Mouse (Mus musculus) midbrain, postnatal 0 days (tissue): ENCODE results near the gene Pla2r1. TPM values are rescaled to one million over a fixed set of nuclear protein-coding genes. Genes with fewer than 3 reads are reported as not detected.

ENCODE experiments used
- ATAC-seq: fragments of 200-750 bp; cut with Nextera tagmentation; 2 replicates; pipeline ENCODE4 v1.8.0; 2017; ENCODE audit warnings: moderate number of reproducible peaks, mild to moderate bottlenecking, moderate TSS enrichment, moderate library complexity; ENCODE audit not compliant: low FRiP score
- DNase-seq: peaks from one replicate; pipeline ENCODE4 v3.0.0-alpha.2; 2015; ENCODE audit warnings: low spot score
- H3K27ac ChIP-seq: fragments of 300-500 bp; sonication (generic); 2 replicates; pipeline ENCODE4 v1.5.1; 2014; ENCODE audit warnings: low read depth, mild to moderate bottlenecking, low read length, mixed read lengths
- H3K27me3 ChIP-seq: fragments of 300-500 bp; sonication (generic); 2 replicates; pipeline ENCODE4 v1.6.1; 2014; ENCODE audit warnings: low read length, control low read depth, mixed read lengths; ENCODE audit not compliant: insufficient read depth
- H3K36me3 ChIP-seq: fragments of 300-500 bp; sonication (generic); 2 replicates; pipeline ENCODE4 v1.6.1; 2014; ENCODE audit warnings: low read length, control low read depth, mixed read lengths; ENCODE audit not compliant: insufficient read depth
- H3K4me1 ChIP-seq: fragments of 300-500 bp; sonication (generic); 2 replicates; pipeline ENCODE4 v1.6.1; 2014; ENCODE audit warnings: mild to moderate bottlenecking, control low read depth, antibody characterized with exemption, low read length, mixed read lengths; ENCODE audit not compliant: insufficient read depth
- H3K4me2 ChIP-seq: fragments of 300-500 bp; sonication (generic); 2 replicates; pipeline ENCODE4 v1.6.1; 2014; ENCODE audit warnings: low read depth, mild to moderate bottlenecking, low read length, mixed read lengths; ENCODE audit not compliant: poor library complexity, severe bottlenecking
- H3K4me3 ChIP-seq: fragments of 300-500 bp; sonication (generic); 2 replicates; pipeline ENCODE4 v1.5.1; 2014; ENCODE audit warnings: low read depth, mild to moderate bottlenecking, low read length, moderate library complexity
- H3K9ac ChIP-seq: fragments of 300-500 bp; sonication (generic); replicated peaks from 2 replicates; pipeline ENCODE4 v1.6.1; 2014; ENCODE audit warnings: mild to moderate bottlenecking, low read length, moderate library complexity, mixed read lengths; ENCODE audit not compliant: poor library complexity, severe bottlenecking
- H3K9me3 ChIP-seq: fragments of 300-500 bp; sonication (generic); 2 replicates; pipeline ENCODE4 v1.6.1; 2016; ENCODE audit warnings: low read length, control low read depth
- CTCF ChIP-seq: IDR thresholded peaks from 2 replicates; pipeline ENCODE4 v1.5.1; 2016; ENCODE audit warnings: antibody characterized with exemption, mild to moderate bottlenecking
- WGBS: fragments of 180-500 bp; shearing (Covaris S2); extraction: QIAGEN DNeasy Blood & Tissue Kit; methylation state at CpG from one replicate; pipeline ENCODE4 v1.1.7; 2014; 5-methylcytosine and 5-hydroxymethylcytosine counted together
- polyA plus RNA-seq: library from polyadenylated mRNA; unstranded; fragments of >200 nt; fragmentation: Nextera tagmentation; extraction: Ambion mirVana; gene quantifications from 2 replicates; pipeline ENCODE4 v1.2.1, GENCODE M21; 2015
- total RNA-seq: library from RNA; depleted of rRNA; stranded (reverse); fragments of >200 nt; gene quantifications from 2 replicates; pipeline ENCODE4 v1.2.3, GENCODE M21; 2014

Pla2r1 gene
- total and polyA plus RNA-seq, 2 experiments from 2014 or later: 0.16 to 0.28 TPM

GRCm38 (mm10) chr2:60541745-60542144 is 11.4 kb downstream of the Pla2r1 start:
- no peaks in the 10 kb centered on the region for H3K4me1 ChIP-seq
- TF ChIP-seq CTCF: no peak
- no peak overlapping the region for H3K4me2 ChIP-seq
- 68% methylated on average over 5 of the region's 5 CpGs for WGBS
- DNase-seq (no peak), ATAC-seq (no peak)
- H3K9me3 ChIP-seq: no peaks in the 10 kb centered on the region
- no peaks in the 10 kb centered on the region for H3K36me3 ChIP-seq
- no peak overlapping the region for H3K4me3 ChIP-seq
- no peak overlapping the region for H3K27ac ChIP-seq
- H3K27me3 ChIP-seq: no peaks in the 10 kb centered on the region
- H3K9ac ChIP-seq: no peak overlapping the region

- no peaks in the 10 kb centered on the region for H3K9me3 ChIP-seq
- H3K4me2 ChIP-seq: no peak overlapping the region
- no peak overlapping the region for H3K27ac ChIP-seq
- H3K4me3 ChIP-seq: no peak overlapping the region
- no peak for ATAC-seq
- no peaks in the 10 kb centered on the region for H3K4me1 ChIP-seq
- H3K9ac ChIP-seq: no peak overlapping the region
- TF ChIP-seq CTCF: no peak
- 93% methylated on average over 8 of the region's 8 CpGs for WGBS
- no peaks in the 10 kb centered on the region for H3K27me3 ChIP-seq
- DNase-seq: no peak
- H3K36me3 ChIP-seq: no peaks in the 10 kb centered on the region
These were observed 12.8 kb downstream of the Pla2r1 start for GRCm38 (mm10) chr2:60540346-60540745.

GRCm38 (mm10) chr2:60538710-60539109 is 14.4 kb downstream of the Pla2r1 start:
- H3K27ac ChIP-seq: no peak overlapping the region
- 70% methylated on average over 5 of the region's 5 CpGs for WGBS
- no peaks in the 10 kb centered on the region for H3K27me3 ChIP-seq
- no peak overlapping the region for H3K4me2 ChIP-seq
- TF ChIP-seq CTCF: no peak
- H3K4me1 ChIP-seq: no peaks in the 10 kb centered on the region
- H3K36me3 ChIP-seq: no peaks in the 10 kb centered on the region
- H3K9ac ChIP-seq: no peak overlapping the region
- H3K9me3 ChIP-seq: no peaks in the 10 kb centered on the region
- H3K4me3 ChIP-seq: no peak overlapping the region
- DNase-seq (no peak), ATAC-seq (no peak)

- WGBS: 79% methylated on average over 4 of the region's 4 CpGs
- ATAC-seq: no peak
These were observed 14.8 kb downstream of the Pla2r1 start for GRCm38 (mm10) chr2:60538274-60538673.

GRCm38 (mm10) chr2:60534755-60535154 is 18.4 kb downstream of the Pla2r1 start:
- TF ChIP-seq CTCF: no peak
- Histone ChIP-seq H3K9ac (no peak overlapping the region), H3K4me1 (no peaks in the 10 kb centered on the region), H3K27ac (no peak overlapping the region), H3K4me3 (no peak overlapping the region), H3K9me3 (no peaks in the 10 kb centered on the region), H3K36me3 (no peaks in the 10 kb centered on the region), H3K4me2 (no peak overlapping the region), H3K27me3 (no peaks in the 10 kb centered on the region)
- 60% methylated on average over 8 of the region's 8 CpGs for WGBS
- ATAC-seq (no peak), DNase-seq (no peak)

More at GRCm38 (mm10) chr2:60538274-60538673, 14.8 kb downstream of the Pla2r1 start:
- Histone ChIP-seq H3K9ac (no peak overlapping the region), H3K4me3 (no peak overlapping the region), H3K27me3 (no peaks in the 10 kb centered on the region), H3K36me3 (no peaks in the 10 kb centered on the region), H3K4me2 (no peak overlapping the region), H3K9me3 (no peaks in the 10 kb centered on the region), H3K27ac (no peak overlapping the region), H3K4me1 (no peaks in the 10 kb centered on the region)
- TF ChIP-seq CTCF: no peak
- no peak for DNase-seq

GRCm38 (mm10) chr2:60533026-60533425 is 20.1 kb downstream of the Pla2r1 start:
- H3K27ac ChIP-seq: no peak overlapping the region
- no peak overlapping the region for H3K4me2 ChIP-seq
- ATAC-seq (no peak), DNase-seq (no peak)
- no peaks in the 10 kb centered on the region for H3K4me1 ChIP-seq
- 84% methylated on average over 3 of the region's 3 CpGs for WGBS
- no peaks in the 10 kb centered on the region for H3K9me3 ChIP-seq
- no peaks in the 10 kb centered on the region for H3K27me3 ChIP-seq
- H3K4me3 ChIP-seq: no peak overlapping the region
- TF ChIP-seq CTCF: no peak
- no peak overlapping the region for H3K9ac ChIP-seq
- no peaks in the 10 kb centered on the region for H3K36me3 ChIP-seq
